Mouse (Mus musculus) MEL (cell line): ENCODE results near the gene Sycp2l. TPM values are rescaled to one million over a fixed set of nuclear protein-coding genes. Genes with fewer than 3 reads are reported as not detected.

ENCODE experiments used
- DNase-seq: peaks from one replicate; pipeline ENCODE4 v3.0.0; 2011; ENCODE audit warnings: low read depth, low spot score
- H3K27ac ChIP-seq: 2 replicates; pipeline ENCODE4 v1.5.1; 2012; ENCODE audit warnings: low read depth, mild to moderate bottlenecking, control low read depth, low read length, moderate library complexity; ENCODE audit not compliant: control insufficient read depth
- H3K27me3 ChIP-seq, 2 experiments: fragments of 150-350 bp in 1 of 2; sonication (generic) in 1 of 2; 2 replicates each; pipeline ENCODE4 v1.6.1; 2012; ENCODE audit warnings: low read length in 2 of 2, mild to moderate bottlenecking in 2 of 2, improper control_type of control experiment in 1 of 2, moderate library complexity in 1 of 2; ENCODE audit not compliant: insufficient read depth in 2 of 2, control insufficient read depth in 1 of 2
- H3K36me3 ChIP-seq, 2 experiments: 2 replicates each; pipeline ENCODE4 v1.6.1; 2012 to 2014; ENCODE audit warnings: low read length in 2 of 2, improper control_type of control experiment in 1 of 2, inconsistent platforms in 1 of 2, mild to moderate bottlenecking in 1 of 2; ENCODE audit not compliant: insufficient read depth in 2 of 2, control insufficient read depth in 1 of 2
- H3K4me1 ChIP-seq, 2 experiments: fragments of 150-350 bp in 1 of 2; sonication (generic) in 1 of 2; 2 replicates each; pipeline ENCODE4 v1.6.1; 2012; ENCODE audit warnings: low read length in 2 of 2, improper control_type of control experiment in 1 of 2, mild to moderate bottlenecking in 1 of 2; ENCODE audit not compliant: insufficient read depth in 2 of 2, control insufficient read depth in 1 of 2
- H3K4me3 ChIP-seq, 2 experiments: fragments of 150-350 bp in 1 of 2; sonication (generic) in 1 of 2; 2 replicates each; pipeline ENCODE4 v1.5.1; 2012; ENCODE audit warnings: low read depth in 2 of 2, low read length in 2 of 2, mild to moderate bottlenecking in 2 of 2, moderate library complexity in 2 of 2, control low read depth in 1 of 2, improper control_type of control experiment in 1 of 2; ENCODE audit not compliant: control insufficient read depth in 1 of 2, insufficient read depth in 1 of 2
- H3K79me2 ChIP-seq: 2 replicates; pipeline ENCODE4 v1.6.1; 2012; ENCODE audit warnings: mild to moderate bottlenecking, low read length, moderate library complexity; ENCODE audit not compliant: control insufficient read depth, poor library complexity, insufficient read depth
- H3K9ac ChIP-seq: 2 replicates; pipeline ENCODE4 v1.6.1; 2012; ENCODE audit warnings: low read depth, mild to moderate bottlenecking, control low read depth, low read length, moderate library complexity; ENCODE audit not compliant: control insufficient read depth, poor library complexity, severe bottlenecking
- H3K9me3 ChIP-seq: fragments of 150-350 bp; sonication (generic); replicated peaks from 2 replicates; pipeline ENCODE4 v1.6.1; 2012; ENCODE audit warnings: mild to moderate bottlenecking, low read length, improper control_type of control experiment, moderate library complexity; ENCODE audit not compliant: insufficient read depth
- CHD1 ChIP-seq: IDR thresholded peaks from 2 replicates; pipeline ENCODE4 v1.6.1; 2012; ENCODE audit warnings: low read depth, mild to moderate bottlenecking, inconsistent platforms, low read length, improper control_type of control experiment
- CTCF ChIP-seq, 3 experiments: IDR thresholded peaks in 2 of 3; conservative IDR thresholded peaks in 1 of 3; 2 replicates each; pipeline ENCODE4 v1.5.1; 2011 to 2012; ENCODE audit warnings: low read length in 3 of 3, low read depth in 2 of 3, mild to moderate bottlenecking in 2 of 3, improper control_type of control experiment in 1 of 3, inconsistent platforms in 1 of 3, mixed read lengths in 1 of 3, moderate library complexity in 1 of 3; ENCODE audit not compliant: control insufficient read depth in 1 of 3, insufficient read depth in 1 of 3, poor library complexity in 1 of 3, severe bottlenecking in 1 of 3
- JUND ChIP-seq: IDR thresholded peaks from 2 replicates; pipeline ENCODE4 v1.6.1; 2011; ENCODE audit warnings: low read depth, mild to moderate bottlenecking, improper control_type of control experiment, low read length
- KAT2A ChIP-seq: conservative IDR thresholded peaks from 2 replicates; pipeline ENCODE4 v1.6.1; 2012; ENCODE audit warnings: low read depth, low read length, improper control_type of control experiment, inconsistent platforms
- MAX ChIP-seq: IDR thresholded peaks from 2 replicates; pipeline ENCODE4 v1.6.1; 2011; ENCODE audit warnings: low read length, improper control_type of control experiment
- MEF2A ChIP-seq: IDR thresholded peaks from 2 replicates; pipeline ENCODE4 v1.6.1; 2014; ENCODE audit warnings: low read depth, mild to moderate bottlenecking, inconsistent platforms, low read length, improper control_type of control experiment; ENCODE audit not compliant: poor library complexity, insufficient replicate concordance, severe bottlenecking; ENCODE audit errors: extremely low read depth
- MXI1 ChIP-seq: IDR thresholded peaks from 2 replicates; pipeline ENCODE4 v1.6.1; 2011; ENCODE audit warnings: mild to moderate bottlenecking, low read depth, low read length, improper control_type of control experiment
- MYC ChIP-seq: IDR thresholded peaks from 2 replicates; pipeline ENCODE4 v1.6.1; 2011; ENCODE audit warnings: low read depth, mild to moderate bottlenecking, low read length, improper control_type of control experiment, moderate library complexity
- NELFE ChIP-seq: IDR thresholded peaks from 2 replicates; pipeline ENCODE4 v1.6.1; 2011; ENCODE audit warnings: low read depth, low read length, improper control_type of control experiment
- NRF1 ChIP-seq: IDR thresholded peaks from 2 replicates; pipeline ENCODE4 v1.6.1; 2014; ENCODE audit warnings: low read depth, mild to moderate bottlenecking, inconsistent platforms, low read length, improper control_type of control experiment, moderate library complexity; ENCODE audit not compliant: poor library complexity, insufficient read depth, severe bottlenecking
- POLR2AphosphoS2 ChIP-seq: IDR thresholded peaks from 2 replicates; pipeline ENCODE4 v1.6.1; 2011; ENCODE audit warnings: low read length, improper control_type of control experiment
- RCOR1 ChIP-seq: IDR thresholded peaks from 2 replicates; pipeline ENCODE4 v1.6.1; 2012; ENCODE audit warnings: low read depth, mild to moderate bottlenecking, inconsistent platforms, low read length, improper control_type of control experiment
- SIN3A ChIP-seq: IDR thresholded peaks from 2 replicates; pipeline ENCODE4 v1.6.1; 2012; ENCODE audit warnings: low read length, improper control_type of control experiment, inconsistent platforms
- SMC3 ChIP-seq: IDR thresholded peaks from 2 replicates; pipeline ENCODE4 v1.6.1; 2011; ENCODE audit warnings: low read depth, low read length, improper control_type of control experiment
- TAL1 ChIP-seq: IDR thresholded peaks from 2 replicates; pipeline ENCODE4 v1.6.1; 2012; ENCODE audit warnings: mild to moderate bottlenecking, inconsistent platforms, low read length, moderate library complexity, mixed read lengths
- TBP ChIP-seq: IDR thresholded peaks from 2 replicates; pipeline ENCODE4 v1.8.0; 2011; ENCODE audit warnings: low read depth, low read length, improper control_type of control experiment
- UBTF ChIP-seq: IDR thresholded peaks from 2 replicates; pipeline ENCODE4 v1.6.1; 2012; ENCODE audit warnings: low read depth, mild to moderate bottlenecking, inconsistent platforms, low read length, improper control_type of control experiment, moderate library complexity, borderline replicate concordance; ENCODE audit not compliant: insufficient read depth
- USF1 ChIP-seq: IDR thresholded peaks from 2 replicates; pipeline ENCODE4 v1.6.1; 2014; ENCODE audit warnings: low read depth, mild to moderate bottlenecking, inconsistent platforms, low read length, improper control_type of control experiment, moderate library complexity
- ZC3H11A ChIP-seq: IDR thresholded peaks from 2 replicates; pipeline ENCODE4 v1.6.1; 2012; ENCODE audit warnings: low read depth, mild to moderate bottlenecking, inconsistent platforms, low read length, improper control_type of control experiment
- ZMIZ1 ChIP-seq: IDR thresholded peaks from 2 replicates; pipeline ENCODE4 v1.6.1; 2012; ENCODE audit warnings: low read depth, mild to moderate bottlenecking, inconsistent platforms, low read length, improper control_type of control experiment, moderate library complexity
- polyA plus RNA-seq, 2 experiments: library from polyadenylated mRNA; stranded (reverse) in 1 of 2; unstranded in 1 of 2; fragments of >175 nt in 1 of 2; fragments of >200 nt in 1 of 2; gene quantifications; 2 replicates each; pipeline versions ENCODE4 v1.2.1 to v1.2.4; 2012; ENCODE audit warnings: low replicate concordance in 2 of 2, low read depth in 1 of 2; ENCODE audit not compliant: insufficient read length in 2 of 2, insufficient read depth in 1 of 2, missing spikeins in 1 of 2
- total RNA-seq: library from RNA; depleted of rRNA; stranded (reverse); fragments of 300-350 nt; gene quantifications from 2 replicates; pipeline ENCODE4 v1.2.3, GENCODE M21; 2012

Sycp2l gene
- total and polyA plus RNA-seq, 3 experiments, result not detected

- TF ChIP-seq USF1, result no peak
- no peak for TF ChIP-seq RCOR1
- TF ChIP-seq POLR2AphosphoS2, result no peak
- TF ChIP-seq MAX, result no peak
- no peak for TF ChIP-seq MXI1
- H3K27ac ChIP-seq, result no peak overlapping the region
- H3K9ac ChIP-seq, result no peak overlapping the region
- no peak overlapping the region for H3K4me3 ChIP-seq
- H3K79me2 ChIP-seq, result no peaks in the 10 kb centered on the region
- no peaks in the 10 kb centered on the region for H3K36me3 ChIP-seq
- no peaks in the 10 kb centered on the region for H3K4me1 ChIP-seq
- H3K9me3 ChIP-seq, result no peaks in the 10 kb centered on the region
- no peak for DNase-seq
- no peaks in the 10 kb centered on the region; a peak in 2 of 4 replicates for H3K27me3 ChIP-seq
Observed at GRCm38 (mm10) chr13:41187886-41188285, 73.8 kb downstream of the Sycp2l start.

- Histone ChIP-seq H3K4me3 (no peak overlapping the region), H3K4me1 (no peaks in the 10 kb centered on the region), H3K9me3 (no peaks in the 10 kb centered on the region), H3K27me3 (peaks cover 2 to 5% of the 10 kb centered on the region in 2 experiments; a peak in 2 of 4 replicates), H3K9ac (no peak overlapping the region), H3K79me2 (no peaks in the 10 kb centered on the region), H3K36me3 (no peaks in the 10 kb centered on the region), H3K27ac (no peak overlapping the region)
- TF ChIP-seq KAT2A (no peak), NRF1 (no peak), SMC3 (no peak), CTCF (IDR thresholded peaks at IDR 0.05 in 2 of 3, conservative IDR thresholded peaks at IDR 0.05 in 1 of 3; ENCODE audit: control insufficient read depth in 1 of 3, insufficient read depth in 1 of 3, low read depth in 2 of 3, low read length in 3 of 3, poor library complexity in 1 of 3, severe bottlenecking in 1 of 3) (no peak), NELFE (no peak), SIN3A (no peak), TBP (no peak), TAL1 (no peak), ZC3H11A (no peak)
- DNase-seq, result no peak
Observed at GRCm38 (mm10) chr13:41195640-41196333, 81.7 kb downstream of the Sycp2l start.

- H3K36me3 ChIP-seq, result no peaks in the 10 kb centered on the region
- no peaks in the 10 kb centered on the region for H3K79me2 ChIP-seq
- H3K4me3 ChIP-seq, result no peak overlapping the region
- no peak overlapping the region for H3K9ac ChIP-seq
- H3K9me3 ChIP-seq, result no peaks in the 10 kb centered on the region
- H3K4me1 ChIP-seq, result no peaks in the 10 kb centered on the region
- no peak for DNase-seq
- H3K27me3 ChIP-seq, result peaks cover 2 to 5% of the 10 kb centered on the region in 2 experiments; a peak in 2 of 4 replicates
- TF ChIP-seq MYC, result no peak
- TF ChIP-seq TAL1, result no peak
- TF ChIP-seq NRF1, result no peak
- no peak for TF ChIP-seq UBTF
- TF ChIP-seq ZMIZ1, result no peak
- no peak for TF ChIP-seq MAX
- TF ChIP-seq MEF2A, result no peak
- no peak for TF ChIP-seq JUND
- no peak for TF ChIP-seq CHD1
- no peak overlapping the region for H3K27ac ChIP-seq
Observed at GRCm38 (mm10) chr13:41200861-41201260, 86.8 kb downstream of the Sycp2l start.
